Mouse (Mus musculus) liver, adult 2 months (tissue): ENCODE results near the gene Chchd4.

Experiments used
- CTCF ChIP-seq: fragments of 200-500 bp; IDR thresholded peaks from 2 replicates; pipeline ENCODE4 v1.5.1; 2011; ENCODE audit warnings: low read depth, low read length, control low read depth
- POLR2A ChIP-seq: fragments of 200-500 bp; IDR thresholded peaks from 2 replicates; pipeline ENCODE4 v1.6.1; 2011; ENCODE audit warnings: low read length, control low read depth; ENCODE audit not compliant: insufficient read depth; ENCODE audit errors: extremely low read depth

GRCm38 (mm10) chr6:91483371-91483770 lies 10.0 kb upstream of the Chchd4 start:
- TF ChIP-seq CTCF (no peak), POLR2A (no peak)
